Mouse (Mus musculus) right cerebral cortex, adult 2 months (tissue): ENCODE data around the gene Jpt2.
"Not testable (repeated sequence)": the region's sequence is repeated elsewhere in the genome, so short reads cannot be mapped to it uniquely, and the experiment has no call there.

Experiments
- DNase-seq, 2 experiments: peaks; one replicate each; pipeline ENCODE4 v3.0.0; 2021 to 2022; ENCODE audit warnings: low spot score in 2 of 2

Jpt2 gene

DNA sequence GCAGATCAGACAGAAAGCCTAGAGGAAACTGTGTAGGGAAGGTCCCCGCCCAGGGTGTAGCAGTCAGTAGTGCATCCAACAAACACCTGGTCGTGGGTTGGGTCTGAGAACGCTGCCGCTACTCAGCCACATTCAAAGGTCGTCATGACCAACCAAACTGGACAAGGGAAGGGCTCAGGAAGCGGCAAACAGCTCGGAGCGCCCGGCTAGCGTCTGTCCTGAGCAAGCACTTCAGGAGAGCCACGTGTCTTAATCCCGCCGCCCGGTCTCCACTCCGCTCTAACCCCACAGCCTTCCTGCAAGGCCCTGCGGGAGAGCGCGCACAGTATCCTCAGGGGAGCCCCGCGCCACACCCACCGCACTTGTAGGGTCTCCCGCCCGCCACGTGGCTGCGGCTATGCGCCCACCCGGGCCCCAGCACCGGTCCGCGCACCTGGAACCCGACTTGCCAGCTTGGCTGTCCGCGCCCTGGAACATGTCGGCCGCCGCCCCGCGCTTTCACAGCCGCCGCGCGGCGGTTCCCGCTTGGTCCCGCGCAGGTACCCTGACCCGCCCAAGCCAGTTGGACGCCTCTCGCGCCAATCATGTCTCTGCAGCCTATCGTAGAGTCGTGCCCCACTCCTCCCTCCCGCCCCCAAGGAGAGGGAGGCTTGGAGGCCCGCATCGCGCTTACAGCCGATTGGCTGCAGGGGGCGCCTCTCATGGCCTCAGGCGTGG is at the start of gene Jpt2:
Jpt2 (minus strand) TSS at position 555 of the 717 bp plus-strand sequence.
- peak; percentile 97 to 98 for DNase-seq

DNA sequence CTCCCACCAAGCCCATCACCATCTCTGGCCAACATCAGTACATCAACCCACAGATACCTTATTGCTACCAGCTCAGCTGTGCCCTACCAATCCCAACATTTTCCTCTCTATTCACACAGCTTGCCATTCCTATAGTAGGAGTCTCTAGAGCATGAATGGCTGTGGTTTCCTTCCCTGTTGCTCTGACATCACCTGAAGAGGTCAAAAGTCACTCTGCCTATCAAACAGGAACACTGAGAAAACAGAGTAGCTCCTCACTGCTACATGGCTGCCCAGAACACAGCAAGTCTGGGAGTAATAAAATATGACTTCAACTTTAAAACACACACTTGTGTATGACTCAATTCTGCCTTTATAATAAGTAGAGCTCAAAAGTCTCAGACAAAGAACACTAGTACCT is 47.0 kb upstream of the Jpt2 start:
- DNase-seq: no peak

DNA sequence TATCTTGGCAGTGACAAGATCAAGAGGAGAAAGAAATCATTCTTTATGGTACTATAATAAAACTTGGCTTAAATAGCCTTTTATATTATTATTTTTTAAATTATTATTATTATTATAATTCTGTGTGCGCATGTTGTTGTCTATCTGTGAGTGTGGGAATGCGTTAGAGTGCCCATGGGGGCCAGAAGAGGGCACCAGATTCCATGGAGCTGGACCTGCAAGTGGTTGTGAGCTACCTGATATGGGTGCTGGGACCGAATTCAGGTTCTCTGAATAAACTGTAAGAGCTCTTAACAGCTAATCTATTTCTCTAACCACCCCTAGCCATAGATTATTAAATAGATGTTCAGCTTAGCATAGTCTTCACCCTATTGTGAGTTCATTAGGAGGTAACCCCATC is 44.6 kb upstream of the Jpt2 start:
- no peak for DNase-seq

DNA sequence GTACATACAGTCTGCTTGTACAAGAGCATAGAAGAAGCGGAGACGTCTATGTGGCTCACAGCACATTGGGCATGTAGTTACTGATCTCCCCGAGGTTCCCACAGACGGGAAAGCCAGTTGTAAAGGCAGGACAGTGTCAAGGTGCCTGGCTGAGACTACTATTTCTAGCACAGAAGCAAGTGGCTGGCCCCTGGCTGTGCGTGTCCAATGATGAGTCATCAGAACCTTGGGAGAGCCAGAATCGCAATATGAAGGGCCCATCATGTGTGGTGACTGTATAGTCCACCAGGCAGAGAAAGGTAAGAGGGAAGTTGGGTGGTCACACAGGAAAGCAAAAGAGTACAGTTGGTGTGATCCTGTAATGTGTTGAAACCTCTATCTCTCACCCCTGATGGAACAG is 34.2 kb upstream of the Jpt2 start:
- DNase-seq: no peak

DNA sequence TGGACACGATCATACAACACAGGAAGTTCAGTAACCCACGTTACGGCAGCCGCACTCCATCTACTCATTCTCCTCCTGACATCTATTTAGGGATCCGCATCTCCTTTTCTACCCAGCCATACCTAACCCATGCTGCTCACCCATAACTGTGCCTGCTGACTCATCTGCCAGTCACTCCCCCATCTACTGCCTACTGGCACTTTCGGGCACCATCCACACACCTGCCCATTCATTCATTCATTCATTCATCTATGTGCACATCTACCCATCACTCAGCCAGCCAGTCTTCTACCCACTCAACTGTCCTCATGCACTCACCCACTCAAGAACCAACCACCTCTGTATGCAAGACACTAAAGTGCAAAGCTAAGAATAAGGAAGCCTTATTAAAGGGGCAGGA is 26.7 kb upstream of the Jpt2 start:
- peak; percentile 56 to 69 for DNase-seq

DNA sequence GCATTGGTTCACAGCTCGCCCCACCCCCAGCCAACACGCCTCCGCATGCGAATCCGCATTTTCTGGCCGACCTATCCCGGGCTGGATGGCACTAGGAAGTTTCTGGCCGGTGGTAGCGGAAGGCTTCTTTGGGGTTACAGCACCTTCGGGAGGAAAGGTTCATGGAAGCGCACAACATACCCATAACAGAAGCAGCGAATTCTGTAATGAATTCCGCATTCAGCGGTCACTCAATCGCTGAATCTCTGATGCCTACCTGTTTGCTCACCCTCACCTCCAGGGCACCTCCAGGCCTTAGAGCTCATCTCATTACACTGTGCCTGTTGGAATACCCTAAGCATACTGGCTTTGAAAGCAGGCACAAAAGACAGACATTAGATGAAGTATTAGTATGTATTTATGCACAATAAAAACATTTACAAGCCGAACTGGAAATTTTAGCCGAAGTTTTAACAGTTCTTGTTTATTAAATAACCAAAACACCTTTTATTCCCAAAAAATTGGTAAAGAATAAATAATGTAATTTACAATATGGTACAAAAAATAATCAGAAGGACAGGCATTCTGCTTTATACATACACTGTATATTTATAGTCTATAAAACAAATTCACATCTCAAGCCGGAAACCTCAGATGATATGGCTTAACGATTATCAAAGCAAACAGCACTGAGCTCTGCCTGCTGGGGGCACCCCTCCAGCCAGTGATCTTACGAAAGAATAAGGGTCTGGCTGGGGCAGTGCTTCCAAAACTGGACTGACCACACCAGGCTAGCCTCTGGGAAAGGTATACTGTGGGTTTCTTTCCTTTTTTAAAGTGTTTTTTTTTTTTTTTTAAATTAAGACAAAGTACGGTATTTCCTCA is 595 bp upstream of the Jpt2 start:
- no peak for DNase-seq

DNA sequence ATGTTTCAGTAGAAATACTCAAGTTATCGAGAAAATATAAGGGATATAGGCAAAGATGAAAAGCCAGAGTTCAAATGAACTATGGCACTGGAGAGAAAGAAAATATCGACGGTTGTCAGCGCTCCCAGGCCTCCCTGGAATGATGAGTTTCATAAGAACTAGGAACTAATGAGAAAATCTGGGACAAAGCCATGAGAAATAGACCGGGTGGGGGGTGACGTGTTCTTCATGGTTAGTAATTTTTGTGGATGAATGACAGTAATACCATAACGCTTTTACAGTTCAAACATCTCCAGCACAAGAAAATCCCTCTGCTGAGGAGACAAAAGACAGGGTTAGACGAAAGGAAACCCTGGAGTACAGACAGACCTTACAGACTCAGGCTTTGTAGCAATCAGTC is 1.1 kb downstream of the Jpt2 start:
- no peak for DNase-seq

DNA sequence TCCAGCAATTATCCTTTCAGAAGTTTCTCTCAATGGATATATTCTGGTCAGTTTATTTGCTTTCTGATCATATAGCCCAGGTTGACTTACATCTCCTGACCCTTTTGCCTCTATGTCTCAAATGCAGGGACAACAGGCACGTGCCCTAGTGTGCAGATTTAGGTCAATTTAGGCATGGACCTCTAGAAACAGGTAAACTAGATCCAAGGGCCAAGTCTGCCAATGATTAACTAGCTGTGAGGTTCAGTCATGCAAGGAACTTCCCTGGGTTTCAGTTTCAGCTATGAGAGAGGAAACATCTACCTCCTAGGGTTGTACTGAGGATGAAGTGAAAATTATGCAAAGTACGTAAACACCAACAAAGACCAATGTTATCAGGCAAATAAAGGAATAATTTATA is 7.2 kb downstream of the Jpt2 start:
- no peak for DNase-seq

DNA sequence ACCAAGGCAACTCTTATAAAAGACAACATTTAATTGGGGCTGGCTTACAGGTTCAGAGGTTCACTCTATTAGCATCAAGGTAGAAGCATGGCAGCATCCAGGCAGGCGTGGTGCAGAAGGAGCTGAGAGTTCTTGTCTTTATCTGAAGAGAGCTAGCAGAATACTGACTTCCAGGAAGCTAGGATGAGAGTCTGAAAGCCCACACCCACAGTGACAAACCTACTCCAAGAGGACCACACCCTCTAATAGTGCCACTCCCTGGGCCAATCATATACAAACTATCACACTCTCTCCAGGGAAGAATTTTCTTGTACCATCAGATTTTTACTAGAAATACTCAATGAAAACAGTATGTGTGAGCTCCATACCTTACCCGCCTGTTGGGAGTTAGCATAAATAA is 9.8 kb downstream of the Jpt2 start:
- no peak for DNase-seq

DNA sequence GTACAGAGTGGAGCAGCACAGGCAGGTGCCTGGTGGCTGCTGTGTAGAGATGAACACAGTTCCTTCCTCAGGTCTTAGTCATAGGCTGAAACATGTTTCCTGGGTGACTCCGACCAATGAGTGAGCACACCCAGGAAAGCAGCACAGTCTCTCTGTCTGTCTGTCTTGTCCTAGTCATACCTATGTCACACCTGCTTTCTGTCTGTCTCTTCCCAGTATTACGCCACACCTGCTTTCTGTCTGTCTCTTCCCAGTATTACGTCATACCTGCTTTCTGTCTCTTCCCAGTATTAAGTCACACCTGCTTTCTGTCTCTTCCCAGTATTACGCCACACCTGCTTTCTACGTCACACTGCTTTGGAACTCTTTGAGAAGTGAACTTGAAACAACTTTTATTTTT is 12.3 kb downstream of the Jpt2 start:
- DNase-seq: no peak

DNA sequence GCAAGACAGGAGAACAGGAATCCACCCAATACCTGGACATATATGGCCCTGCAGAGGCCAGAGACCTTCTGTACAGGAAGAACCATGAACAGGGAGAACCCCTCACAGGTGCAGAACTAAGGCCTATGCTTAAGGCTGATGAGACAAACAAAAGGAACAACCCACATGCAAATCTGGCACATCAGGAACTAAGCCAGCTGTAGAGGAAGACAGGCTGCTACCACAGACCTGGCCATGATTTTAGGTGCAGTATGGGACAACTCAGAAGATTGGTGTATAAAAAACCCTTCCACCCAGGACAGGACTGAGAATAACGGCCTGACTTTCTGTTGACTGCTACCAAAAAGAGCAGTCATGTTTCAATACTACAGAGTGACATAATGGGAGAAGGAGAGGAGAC is 16.9 kb downstream of the Jpt2 start:
- DNase-seq: not testable (repeated sequence)

DNA sequence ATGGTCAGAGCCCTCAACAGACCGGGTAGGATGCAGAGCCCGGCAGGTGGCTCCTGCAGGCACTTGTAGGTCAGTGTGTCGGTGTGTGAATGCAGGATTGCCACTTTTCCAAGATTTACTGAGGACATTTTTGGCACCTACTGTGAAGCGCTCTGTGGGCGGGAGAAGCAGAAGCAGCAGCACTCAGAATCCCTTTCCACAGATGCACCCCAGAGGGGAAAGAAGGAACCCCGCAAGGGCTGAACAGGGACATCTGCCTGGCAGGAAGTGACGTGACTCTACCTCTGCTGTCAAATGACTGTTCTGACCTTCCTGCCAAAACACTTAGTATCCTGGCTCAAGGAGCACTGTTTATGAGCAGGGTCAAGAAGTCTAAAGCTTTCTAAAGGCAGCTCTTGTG is 17.5 kb downstream of the Jpt2 start:
- DNase-seq: peak; percentile 74 to 77

DNA sequence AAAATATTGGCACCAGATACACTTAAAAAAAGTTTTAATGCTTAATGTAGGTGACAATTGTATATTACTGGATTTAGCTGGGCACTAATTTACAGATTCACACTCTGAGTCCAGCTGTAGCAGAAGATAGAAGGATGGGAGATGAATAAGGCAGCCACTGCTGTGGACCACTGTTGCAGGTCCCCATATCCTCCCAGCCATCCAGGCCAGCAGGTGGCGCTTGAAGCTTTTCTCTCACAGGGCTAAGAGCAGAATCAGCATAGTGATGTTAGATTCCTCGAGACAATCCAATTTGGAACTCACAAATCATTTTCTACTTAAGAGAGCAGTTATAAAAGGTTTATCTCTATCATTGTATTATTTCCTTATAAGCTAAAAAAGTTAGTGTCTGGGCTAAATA is 18.0 kb downstream of the Jpt2 start:
- peak; percentile 43 to 49 for DNase-seq

DNA sequence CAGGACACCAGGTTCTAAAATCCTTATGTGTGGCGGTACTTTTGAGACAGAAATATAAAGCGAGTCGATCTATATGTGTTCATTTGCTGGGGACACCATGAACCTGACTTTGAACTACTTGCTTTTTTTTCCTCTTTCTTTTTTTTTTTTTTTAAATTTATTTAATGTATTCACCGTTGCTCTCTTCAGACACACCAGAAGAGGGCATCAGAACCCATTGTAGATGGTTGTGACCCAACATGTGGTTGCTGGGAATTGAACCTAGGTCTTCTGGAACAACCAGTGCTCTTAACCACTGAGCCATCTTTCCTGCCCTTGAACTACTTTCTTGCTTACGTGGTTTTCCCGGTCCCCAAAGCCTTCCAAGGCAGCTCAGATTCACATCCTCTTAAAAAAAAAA is 23.2 kb downstream of the Jpt2 start:
- DNase-seq: no peak

DNA sequence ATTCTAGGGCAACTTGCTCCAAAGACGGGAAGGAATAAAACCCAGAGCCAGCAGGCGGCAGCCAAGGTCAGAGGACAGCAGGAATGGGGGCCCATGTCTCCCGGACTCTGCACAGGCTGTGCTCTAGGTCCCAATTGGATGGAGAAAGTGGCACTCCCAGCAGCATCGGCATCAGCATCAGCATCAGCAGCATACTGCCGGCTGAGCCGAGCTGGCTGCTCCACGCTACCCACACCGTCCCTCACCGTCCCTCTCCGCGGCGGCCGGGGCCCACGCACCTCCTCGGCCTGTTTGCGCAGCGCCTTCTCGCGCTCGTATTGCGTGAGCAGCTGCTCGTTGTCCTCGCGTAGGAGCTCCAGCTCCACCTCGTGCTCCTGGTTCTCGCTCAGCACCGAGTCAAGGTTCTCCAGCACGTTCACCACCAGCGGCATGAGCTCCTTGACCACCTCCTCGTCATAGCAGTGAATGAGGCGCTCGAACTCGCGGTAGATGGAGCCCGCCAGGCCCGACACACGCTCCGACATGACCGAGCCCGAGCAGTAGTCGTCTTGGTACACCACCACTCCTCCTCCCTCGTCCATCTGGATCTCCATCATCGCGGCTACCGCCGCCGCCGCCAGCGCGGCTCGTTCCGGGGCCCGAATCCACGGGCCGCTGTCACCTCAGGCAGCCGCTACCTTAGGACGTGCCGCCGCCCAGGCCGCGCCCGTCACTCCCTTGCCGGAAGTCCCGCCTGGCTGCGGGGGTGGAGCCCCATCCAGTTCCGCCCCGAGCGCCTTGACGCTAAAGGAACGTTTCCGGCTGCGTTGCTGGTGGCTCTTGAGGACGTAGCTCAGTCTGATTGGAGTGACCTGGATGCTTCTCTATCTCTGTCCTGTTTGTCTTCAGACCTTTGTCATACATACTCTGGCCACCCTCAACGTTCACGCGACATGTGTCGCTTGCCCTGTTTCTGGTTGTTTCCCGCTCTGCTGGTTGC is 23.9 kb downstream of the Jpt2 start, which contains the start of gene Mapk8ip3:
Mapk8ip3 (minus strand) TSS at position 719 of the 979 bp plus-strand sequence.
- peak; percentile 97 to 98 for DNase-seq

DNA sequence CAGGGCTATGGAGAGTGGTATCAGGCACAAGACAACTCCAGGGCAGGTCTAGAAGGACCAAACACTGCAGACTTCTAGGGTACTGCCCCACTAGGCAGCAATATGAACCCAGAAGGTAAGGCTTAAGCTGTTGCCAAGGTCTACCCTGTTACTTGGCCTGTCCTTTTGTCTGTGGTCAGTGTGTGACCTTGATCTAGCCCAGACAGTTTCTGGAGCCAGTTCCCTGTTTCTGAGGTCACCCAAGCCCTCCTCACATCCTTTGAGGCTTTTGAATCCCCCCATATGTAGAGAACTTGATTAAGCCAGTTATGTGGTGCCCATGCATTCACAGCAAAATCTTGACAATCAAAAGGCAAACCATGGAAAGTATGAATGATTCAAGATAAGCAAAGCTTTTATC is 24.8 kb downstream of the Jpt2 start:
- DNase-seq: no peak

DNA sequence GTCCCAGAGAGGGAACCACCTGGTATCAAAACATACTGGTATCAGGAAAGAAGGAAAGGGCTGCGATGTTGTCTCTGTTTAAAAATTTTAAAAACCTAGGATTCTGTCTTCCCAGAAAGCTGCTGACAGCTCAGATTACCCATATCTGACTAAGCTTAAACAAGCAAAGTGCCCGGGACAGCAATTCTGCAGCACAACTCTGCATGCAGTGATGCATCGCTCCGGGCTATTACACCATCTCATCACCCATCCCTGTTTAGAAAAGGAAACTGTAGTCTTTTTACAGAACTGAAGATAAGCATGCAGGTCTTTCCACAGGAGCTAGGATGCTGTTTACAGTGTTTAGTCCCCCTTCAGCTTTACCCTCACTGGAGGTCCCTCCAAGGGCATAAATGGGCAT is 25.6 kb downstream of the Jpt2 start:
- no peak for DNase-seq

DNA sequence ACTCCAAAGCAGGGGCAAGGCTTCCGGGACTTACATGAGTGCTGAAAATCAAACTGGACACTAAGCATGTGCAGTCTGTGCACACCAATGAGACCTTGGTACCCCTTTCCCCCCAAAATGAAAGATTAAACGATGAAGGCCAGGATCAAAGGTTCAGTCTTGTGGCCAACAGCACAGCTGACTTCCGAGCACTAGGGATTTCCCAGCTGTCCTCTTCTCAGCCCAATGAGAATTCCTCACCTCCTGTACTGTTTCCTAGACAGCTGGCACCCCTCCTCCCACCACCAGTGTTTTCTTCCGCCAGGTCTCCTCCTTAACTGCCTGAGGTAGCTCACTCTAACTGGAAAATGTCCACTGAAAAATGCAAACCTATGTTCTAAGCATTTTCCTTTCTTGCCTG is 27.3 kb downstream of the Jpt2 start:
- DNase-seq: no peak

DNA sequence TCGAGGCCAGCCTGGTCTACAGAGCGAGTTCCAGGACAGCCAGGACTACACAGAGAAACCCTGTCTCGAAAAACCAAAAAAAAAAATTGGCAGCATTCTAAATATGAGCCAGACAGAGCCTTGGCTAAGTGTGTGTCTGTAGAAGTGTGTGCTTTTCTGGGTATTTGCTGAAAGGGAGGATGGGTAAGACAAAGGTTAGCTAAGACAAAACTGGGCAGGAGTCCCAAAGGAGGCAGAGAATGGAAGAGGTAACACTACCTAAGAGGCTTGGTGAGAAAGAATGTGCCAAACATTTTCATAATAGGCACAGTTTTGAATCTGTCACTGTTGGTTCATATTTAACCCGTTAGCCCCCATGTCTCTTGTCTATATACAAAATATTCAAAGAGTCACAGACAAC is 28.1 kb downstream of the Jpt2 start:
- no peak for DNase-seq

DNA sequence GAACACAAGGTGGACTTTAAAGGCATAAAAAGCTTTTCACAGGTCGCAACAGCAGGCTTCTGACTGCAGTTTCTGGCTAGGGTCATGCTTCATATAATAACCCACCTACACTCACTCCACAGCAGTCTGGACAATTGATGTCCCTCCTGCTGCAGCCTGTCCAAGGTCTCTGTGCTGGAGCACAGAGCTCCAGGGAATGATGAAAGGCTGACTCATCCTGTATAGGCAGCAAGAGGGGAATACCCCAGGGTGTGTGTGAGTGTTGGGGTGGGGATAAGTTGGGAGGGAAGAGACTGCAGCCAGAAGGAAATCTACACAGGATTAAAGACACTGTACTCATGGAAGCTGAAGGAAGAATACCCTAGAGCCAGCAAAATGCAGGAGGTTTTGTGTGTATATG is 31.0 kb downstream of the Jpt2 start:
- DNase-seq: no peak

DNA sequence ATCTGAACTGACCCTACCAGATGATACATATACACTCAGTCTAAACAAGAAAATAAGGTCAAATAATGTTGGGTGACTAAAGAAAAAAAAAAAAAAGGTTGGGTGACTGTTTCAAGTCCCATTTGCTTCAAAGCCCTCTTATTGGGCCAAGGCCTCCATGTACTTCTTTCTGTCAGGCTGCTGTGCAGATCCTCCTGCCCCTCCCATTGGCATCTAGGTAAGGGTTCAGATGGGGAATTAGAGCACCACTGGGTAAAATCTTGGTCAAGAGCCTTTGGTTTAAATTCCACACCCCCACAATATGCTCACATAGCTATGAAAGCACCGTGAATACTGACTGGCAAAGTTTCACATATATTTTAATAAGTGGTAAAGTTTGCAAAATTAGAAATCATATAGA is 37.2 kb downstream of the Jpt2 start:
- DNase-seq: no peak

DNA sequence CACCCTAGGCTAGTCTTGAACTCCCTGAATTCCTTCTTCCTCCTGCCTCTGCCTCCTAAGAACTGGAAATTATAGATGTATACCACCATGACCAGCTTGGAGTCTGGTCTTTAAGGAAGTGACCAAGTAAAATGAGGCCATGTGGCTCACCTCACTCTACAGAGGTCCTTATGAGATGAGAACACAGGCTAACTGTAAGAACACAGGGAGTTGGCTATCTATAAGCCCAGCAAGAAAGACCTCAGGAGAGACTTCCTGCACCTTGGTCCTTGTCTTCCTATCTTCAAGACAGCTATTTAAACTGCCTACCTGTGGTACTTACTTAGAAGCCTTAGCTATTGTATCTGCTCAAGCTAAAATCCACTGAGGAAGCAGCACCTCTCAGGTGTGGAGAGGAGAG is 46.5 kb downstream of the Jpt2 start:
- no peak for DNase-seq
